Mouse (Mus musculus) thymus, postnatal 0 days (tissue): ENCODE results near the gene Pdcd6. TPM values are rescaled to one million over a fixed set of nuclear protein-coding genes. Genes with fewer than 3 reads are reported as not detected.

Experiments used
- DNase-seq: peaks from one replicate; pipeline ENCODE4 v3.0.0-alpha.2; 2015; ENCODE audit warnings: low spot score
- polyA plus RNA-seq: library from polyadenylated mRNA; unstranded; fragments of >200 nt; fragmentation: Nextera tagmentation; extraction: Ambion mirVana; gene quantifications from 2 replicates; pipeline ENCODE4 v1.2.1, GENCODE M21; 2015

The Pdcd6 gene
- polyA plus RNA-seq = 174 and 185 TPM in 2 replicates

DNA sequence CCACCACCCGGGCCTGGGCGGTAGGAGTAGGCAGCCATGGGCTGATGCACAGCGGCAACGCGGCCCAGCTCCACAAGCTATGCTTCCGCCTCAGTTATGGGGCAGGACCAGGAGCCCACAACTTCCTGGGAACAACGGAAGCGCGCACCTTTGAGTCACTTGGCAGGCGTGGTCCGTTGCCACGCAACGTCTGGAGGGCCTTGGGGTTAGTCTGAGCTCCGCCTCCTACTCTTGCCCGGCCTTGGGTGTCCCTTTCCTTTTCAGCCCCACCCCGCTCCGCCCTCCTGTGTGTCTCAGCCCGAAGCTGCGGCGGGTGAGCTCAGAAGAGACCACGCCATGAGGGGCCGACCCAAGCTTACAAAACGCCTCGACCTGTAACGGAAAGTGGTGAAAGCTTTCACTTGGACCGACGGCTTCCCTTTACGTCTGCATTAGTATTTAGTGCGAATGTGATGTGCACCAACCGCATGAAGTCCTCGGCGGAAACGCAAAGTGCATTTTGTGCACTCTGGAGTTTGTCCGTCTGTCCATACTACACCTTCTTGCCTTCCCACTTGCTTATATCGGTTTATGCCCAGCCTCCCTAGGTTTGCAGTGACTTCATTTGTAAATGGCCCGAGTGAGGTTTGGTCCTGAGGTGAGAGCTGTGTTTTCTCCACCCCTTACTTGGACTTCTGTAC is at the start of gene Pdcd6:
Gene Pdcd6 (minus strand): TSS at position 411 of the 680 bp plus-strand sequence.
- peak; percentile 93 for DNase-seq

DNA sequence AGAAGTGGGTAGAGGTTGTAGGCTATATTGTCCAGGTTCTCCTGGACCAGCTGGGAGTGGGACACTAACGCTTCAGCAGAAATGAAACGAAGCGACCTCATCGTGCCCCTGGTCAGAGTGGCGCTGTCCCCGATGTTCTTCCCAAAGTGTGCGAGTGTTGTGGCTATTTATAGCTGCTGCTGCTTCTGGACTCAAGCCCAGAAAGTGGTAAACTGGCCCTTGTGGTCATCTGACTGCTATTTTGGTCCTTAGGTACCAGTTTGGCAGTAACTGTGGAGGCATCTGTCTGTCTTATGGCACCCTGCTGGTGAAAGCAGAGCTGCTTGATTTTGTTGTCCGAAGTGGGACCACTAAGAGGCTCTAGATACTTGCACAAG is 46.5 kb upstream of the Pdcd6 start, which contains the start of gene Lrrc14b:
Gene Lrrc14b (minus strand): TSS at position 147 of the 377 bp plus-strand sequence.
- DNase-seq = no peak

DNA sequence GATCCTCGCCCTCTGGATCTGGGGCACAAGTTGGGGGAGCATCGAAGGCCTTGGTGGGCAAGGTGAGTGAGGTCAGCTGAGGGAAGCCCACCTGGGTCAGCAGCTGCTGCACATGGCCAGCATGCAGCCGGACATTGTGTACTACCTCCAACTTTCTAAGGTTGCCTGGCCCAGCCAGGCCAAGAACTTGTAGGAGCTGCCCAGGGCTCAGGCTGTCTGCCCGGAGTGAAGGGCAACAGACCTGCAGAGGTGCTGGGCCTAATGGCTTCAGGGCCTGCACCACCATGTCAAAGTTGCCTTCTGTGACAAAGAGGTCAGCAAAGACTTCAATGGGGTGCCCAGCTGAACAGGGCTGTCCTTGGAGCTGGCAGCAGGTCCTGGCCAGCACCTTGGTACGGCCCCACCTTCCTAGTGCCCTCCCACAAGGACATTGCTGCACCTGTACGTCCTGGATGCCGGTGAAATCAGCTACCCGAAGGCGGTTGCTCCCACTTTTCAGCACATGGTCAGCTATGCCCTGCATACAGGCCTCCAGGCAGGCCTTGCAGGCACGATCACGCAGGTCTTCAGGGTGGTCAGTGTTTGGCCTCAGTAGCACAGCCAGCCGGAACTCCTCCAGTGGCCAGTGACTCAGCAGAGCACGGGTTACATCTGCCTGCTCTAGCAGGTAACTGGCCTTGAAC is 45.9 kb upstream of the Pdcd6 start:
- DNase-seq = no peak

DNA sequence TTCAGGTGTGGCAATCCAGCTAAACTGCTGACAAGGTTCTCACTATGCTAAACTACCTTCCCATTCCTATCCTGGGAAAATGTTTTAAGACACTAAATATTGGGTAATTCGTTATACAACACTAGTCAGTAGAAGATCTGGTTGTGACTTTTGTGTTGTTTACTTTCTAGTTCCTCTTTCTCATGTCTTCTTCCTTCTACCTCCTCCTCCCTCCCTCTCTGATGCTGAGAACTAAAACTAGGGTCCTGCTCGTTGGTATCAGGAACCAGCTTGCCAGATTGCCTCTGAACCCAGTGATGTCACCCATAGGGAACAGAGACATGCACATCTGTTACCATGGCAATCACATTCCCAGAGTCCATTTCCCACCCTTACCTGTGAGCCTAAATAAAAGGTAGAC is 44.8 kb upstream of the Pdcd6 start:
- no peak for DNase-seq

DNA sequence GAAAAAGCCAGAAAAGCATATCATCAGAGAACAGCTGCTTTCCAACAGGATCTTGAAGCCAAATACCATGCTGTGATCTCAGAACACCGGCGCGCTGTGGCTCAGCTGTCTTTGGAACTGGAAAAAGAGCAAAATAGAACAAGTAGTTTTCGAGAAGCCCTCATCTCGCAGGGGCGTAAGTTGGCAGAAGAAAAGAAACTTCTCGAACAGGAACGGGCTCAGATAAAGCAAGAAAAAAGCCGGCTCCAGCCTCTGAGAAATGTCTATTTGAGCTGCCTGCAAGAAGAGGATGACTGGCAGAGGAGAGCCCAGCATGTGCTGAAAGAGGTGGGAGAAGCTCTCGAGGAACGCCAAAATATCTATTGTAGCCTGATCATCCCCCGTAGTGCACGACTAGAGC is 39.1 kb upstream of the Pdcd6 start:
- no peak for DNase-seq

DNA sequence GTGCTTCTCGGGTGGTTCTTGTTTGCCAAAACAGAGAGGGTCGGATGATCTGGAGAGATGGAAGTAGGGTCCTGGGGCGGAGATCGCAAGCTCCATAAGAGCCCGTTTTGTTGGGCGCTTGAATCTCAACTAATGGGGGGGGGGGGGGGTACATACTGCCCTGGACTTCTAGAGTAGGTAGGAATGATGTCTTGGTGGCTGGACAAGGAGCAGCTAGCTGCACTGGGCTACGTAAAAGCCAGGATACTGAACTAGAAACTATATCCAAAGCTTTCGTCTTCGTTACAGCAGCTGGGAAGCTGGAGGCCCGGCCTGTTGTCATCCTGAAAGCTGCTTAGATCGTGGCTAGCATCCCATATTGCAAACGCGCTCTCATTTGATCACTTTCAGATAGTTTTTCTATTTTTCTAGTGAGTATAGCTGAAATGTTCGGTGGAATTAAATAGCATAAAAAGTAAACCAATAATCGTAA is 33.1 kb upstream of the Pdcd6 start:
- no peak for DNase-seq

DNA sequence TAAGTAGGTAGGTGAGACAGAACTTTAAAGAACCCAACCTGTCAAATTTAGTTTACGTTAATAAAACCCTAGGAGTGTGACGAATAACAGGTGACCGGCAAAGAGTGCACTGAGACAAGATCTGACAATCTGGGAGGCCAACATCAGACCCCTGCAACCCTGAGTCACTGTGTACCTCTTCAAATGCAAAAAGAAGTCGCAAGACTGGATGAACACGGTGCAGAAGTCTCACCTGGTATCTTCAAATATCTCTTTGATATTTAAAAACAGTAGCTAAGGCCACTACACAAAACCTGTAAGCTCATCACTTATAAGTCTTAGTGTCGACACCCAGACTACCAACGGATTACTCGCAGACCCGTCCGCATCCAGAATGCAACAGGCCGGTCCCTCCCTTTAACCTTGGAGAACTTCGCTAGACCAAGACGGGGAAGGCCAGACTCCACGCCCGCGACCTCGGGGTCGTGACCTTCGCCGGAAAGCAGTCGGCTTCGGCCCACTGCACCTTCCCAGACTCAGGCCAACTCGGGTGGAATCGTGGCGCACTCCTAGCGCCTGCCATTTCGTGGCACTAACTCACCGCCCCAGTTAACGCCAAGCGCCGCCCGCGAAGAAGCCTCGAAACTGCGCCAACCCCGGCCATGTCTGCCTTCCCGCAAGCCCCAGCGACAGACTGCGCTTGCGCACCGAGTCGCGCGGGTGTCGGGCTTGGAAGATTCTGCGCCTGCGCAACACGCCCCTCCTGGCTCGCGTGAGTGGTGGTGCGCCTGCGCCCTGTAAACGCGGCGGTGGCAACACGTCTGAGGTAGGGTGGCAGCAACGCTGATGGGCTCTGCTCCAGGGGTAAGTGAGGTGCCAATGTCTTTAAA is 32.4 kb upstream of the Pdcd6 start, which contains the start of the genes Sdha and Ccdc127:
Gene Sdha (minus strand): TSS at position 715 of the 869 bp plus-strand sequence.
Gene Ccdc127 (plus strand): TSS at position 744 of the 869 bp plus-strand sequence.
- DNase-seq = peak; percentile 99

DNA sequence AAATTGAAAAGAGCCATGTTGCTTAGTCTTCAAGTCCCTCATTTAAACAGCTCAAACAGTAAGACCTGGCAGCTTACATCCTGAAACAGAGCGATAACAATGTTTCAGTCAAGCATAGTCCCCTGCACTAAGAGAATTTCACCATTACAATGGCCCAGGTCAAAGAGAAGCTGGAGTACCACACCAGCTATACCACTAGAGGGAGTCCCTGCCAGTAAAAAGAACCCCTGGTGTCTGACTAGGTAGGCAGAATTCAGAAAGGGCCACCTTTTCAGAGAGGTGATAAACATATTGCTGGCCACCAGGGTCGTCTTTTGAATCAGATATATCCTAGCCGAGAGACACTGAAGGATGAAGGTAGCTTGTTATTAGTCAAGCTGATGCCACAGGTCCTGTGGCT is 23.7 kb upstream of the Pdcd6 start:
- peak; percentile 78 for DNase-seq

DNA sequence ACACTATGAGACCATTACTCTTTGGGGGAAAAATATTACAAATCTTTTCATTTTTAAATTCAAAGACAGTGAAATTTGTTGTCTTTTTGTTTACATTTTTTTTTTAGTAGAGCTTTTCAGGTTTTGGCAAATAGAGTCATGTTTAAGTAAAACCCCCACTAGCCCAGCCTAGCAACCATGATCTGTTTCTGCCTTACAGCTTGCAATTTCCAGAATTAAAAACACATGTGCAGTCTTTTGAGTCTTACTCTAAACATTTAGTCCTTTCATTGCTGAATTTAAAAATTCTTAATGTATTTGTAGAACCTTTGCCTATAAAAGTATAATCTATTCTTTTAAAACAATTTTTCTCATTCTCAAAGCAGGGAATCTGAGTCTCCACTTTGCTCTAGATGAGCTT is 11.9 kb upstream of the Pdcd6 start:
- no peak for DNase-seq

DNA sequence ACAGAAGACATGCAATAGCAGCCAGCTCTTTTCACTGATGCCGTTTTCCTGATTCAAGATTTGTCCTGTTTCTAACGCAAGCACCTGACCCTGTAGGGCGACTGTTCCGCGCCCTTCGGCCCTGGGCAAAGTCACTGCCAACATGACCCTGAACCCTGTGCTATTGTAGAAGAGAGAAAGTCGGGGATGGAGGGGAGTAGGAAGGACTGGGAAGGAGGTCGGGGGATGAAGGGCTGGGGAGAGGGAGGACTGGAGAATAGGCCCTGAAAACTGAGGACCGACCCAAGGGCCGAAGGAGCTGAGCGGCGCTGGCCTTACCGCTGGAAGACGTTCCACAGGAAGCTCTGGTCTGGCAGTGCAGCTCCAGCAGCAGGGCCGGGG is 601 bp downstream of the Pdcd6 start:
- DNase-seq = no peak

DNA sequence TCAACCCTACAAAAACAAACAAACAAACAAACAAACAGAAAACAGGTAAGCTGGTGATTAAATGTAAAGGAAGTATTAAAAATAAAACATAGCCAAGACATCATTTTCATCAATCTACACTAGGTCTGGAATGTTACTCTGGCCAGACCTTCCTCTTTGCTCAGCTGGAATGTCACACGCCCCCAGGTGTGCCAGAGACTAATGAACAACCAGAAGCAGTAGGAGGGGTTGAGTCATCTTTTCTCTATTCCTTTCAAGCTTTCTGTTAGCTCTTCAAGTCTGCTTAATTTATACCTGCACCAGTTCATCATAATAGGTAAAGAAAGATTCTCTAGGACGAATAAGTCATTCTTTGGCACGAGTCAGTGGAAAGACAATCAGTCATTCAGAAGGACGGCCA is 994 bp downstream of the Pdcd6 start:
- DNase-seq = no peak

DNA sequence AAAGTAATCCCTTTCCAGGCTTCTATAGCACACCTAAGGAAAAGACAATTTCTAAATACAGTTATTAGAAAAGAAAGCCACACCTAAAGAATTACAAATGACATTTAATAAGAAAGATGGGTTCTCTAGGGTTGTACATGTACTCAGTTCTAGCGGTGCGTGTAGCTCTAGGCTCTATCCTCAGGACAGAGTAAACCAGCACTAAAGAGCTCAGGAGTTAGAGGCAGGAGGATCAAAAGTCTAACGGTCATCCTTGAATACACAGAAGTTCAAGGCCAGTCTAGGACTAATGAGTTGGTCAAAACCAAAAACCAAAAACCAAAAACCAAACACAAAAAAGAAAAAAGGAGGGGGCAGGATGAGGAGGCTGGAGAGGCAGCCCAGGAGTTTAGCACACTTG is 2.8 kb downstream of the Pdcd6 start:
- no peak for DNase-seq

DNA sequence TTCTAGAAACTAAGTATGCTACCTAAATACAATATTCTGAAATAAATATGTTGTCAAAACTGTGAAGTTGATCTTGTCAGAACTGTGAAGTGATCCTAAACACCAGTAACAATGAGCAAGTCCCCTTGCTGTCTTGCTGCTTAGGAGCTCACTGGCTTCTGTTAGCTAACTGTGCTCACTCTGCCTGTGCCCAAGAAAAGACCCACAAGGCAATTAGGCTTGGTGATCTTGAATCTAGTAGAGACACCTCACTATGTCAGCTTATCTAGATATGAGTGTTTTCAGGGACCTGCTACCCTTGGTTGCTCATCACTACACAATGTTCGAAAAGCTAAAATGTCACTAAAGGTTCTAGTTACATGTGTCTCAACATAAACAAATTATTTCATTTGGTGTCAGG is 11.6 kb downstream of the Pdcd6 start:
- no peak for DNase-seq

DNA sequence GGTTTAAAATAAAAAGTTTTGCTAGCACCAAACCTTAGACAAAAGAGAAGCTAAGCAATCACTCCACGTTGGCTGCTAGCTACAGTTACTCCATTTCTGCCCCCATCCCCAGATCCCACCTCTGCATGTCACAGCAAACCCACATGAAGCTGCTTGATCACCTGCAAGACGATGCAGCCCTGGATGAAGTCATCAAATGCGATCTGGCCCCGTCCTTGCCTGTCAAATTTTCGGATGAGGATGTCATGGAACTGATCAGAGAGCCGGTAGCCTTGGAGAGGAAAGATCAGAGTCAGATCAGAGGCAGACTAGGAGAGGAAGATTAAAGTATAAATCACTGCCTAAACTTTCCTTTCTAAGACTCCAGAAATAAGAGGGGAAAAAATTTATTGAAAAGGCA is 12.0 kb downstream of the Pdcd6 start:
- DNase-seq = no peak

DNA sequence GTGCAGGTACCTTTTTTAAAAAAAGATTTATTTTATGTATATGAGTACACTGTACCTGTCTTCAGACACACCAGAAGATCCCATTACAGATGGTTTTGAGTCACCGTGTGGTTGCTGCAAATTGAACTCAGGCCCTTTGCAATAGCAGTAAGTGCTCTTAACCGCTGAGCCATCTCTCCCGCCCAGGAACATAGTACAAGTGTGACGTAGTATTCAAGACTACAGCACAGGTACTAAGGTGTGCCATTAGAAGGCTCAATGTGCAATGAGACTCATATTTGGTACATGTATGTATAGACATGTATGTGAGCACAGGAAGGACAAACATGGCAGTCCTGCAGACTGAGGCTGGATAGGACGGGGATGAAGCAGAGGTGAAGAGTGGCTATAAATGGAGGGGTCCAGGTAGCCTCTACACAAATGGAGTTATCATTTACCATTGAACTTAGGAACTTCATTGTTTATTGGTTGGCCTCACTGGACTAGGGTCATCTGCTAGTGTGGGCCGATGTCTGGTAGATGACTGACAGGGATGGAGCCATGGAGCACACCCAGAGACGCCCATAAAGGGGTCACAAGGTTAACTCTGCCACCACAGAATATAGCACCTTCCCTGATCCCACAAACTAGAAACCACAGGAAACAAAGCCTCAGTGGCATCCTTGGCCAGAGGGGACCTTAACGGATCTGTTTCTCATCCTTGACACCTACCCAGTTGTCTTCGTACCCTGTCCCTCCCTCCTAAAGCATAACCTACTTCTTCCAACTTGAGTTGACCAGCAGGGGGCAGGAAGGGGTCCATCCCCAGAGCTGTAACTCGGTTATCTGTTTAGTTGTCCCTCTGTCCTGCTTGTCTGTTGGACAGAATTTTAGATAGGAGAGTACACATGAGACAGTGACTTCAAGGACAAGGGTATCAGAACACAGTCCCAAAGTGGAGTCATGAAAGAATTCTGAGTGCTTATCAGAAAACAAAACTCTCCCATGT is 15.0 kb downstream of the Pdcd6 start:
- no peak for DNase-seq

DNA sequence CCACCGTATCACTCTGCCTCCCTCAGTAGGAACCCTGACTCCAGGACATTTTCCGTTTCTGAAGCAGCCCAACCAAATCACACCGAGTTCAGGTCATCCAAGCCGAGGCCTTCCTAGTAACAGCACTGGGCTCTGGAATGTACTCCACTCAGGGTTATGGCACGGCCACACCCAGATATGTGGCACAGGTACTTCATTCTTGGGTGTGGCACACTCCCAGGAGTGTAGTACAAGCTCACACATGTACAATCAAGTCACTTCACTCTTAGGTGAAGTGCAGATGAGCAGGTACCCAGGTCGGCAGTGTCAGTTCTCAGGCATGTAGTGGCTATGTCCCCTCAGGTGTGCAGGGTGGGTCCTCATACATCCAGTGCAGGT is 15.8 kb downstream of the Pdcd6 start:
- no peak for DNase-seq

DNA sequence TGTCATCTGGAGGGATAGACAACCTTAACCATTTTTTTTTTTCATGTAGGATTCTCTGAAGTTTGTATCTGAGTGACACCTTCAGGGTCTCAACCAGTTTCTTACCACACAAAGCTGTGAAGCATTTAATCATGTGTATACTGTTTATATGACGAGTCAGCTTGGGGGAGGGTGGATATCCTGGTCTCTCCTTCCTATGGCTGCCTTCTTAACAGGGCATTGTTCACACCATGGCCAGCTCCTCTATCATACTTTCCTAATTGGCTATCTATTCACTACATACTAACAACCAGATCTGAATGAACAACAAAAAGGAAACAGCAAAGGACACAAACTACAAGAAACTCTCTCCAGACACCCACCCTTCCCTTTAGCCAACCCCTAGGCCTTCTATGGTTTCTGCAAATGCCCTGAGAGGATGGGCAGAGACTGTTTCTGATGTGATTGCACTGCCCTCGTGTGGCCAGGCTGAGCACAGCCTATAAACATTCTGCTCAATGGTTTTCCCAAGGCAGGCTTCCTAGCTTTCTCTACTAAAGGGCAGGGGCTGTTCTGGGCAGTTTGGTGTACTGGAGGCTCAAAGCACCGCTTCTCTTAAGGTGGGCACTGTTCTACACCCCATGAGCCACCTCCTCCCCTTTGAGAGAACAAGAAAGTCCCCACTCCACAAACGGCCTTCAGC is 16.3 kb downstream of the Pdcd6 start:
- DNase-seq = peak; percentile 44

DNA sequence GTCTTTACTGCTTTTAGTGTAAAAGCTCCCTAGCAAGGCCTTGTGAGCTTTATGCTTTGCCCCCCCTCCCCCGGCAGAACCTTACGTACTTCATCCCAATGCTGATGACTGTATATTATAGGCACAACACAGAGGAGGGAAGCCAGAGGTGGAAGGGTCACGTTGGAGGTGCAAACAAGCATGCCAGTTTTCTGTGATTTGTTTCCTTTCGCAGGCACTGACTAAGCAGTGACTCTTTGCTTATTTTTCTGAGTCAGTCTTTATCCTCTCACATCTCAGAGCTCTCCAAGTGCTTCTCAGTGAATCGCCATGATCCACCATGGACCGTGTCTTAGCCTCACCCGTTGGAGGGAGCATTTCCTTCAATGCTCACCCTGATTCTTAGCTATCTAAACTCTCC is 21.0 kb downstream of the Pdcd6 start:
- no peak for DNase-seq

DNA sequence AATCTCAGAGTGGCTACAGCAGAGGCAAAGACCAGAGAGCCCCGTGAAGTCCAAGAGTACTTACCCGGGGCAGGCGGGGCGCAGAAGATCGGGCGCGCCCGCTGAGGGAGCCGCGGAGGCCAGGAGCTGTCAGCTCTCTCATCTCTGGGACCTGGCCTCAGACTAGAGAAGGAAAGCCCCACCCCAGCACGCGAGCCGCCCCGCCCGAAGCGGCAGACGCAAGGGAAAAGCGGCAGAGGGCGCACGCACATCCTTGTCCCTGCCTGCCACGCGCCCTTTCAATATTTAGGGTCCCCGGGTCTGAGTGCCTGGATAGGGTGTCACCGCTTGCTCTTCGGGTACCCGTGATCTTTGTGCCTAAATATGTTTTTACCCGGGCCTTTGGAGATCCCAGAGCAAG is 25.2 kb downstream of the Pdcd6 start, which contains the start of gene Ahrr:
Gene Ahrr (minus strand): TSS at position 165 of the 400 bp plus-strand sequence.
- peak; percentile 59 for DNase-seq

DNA sequence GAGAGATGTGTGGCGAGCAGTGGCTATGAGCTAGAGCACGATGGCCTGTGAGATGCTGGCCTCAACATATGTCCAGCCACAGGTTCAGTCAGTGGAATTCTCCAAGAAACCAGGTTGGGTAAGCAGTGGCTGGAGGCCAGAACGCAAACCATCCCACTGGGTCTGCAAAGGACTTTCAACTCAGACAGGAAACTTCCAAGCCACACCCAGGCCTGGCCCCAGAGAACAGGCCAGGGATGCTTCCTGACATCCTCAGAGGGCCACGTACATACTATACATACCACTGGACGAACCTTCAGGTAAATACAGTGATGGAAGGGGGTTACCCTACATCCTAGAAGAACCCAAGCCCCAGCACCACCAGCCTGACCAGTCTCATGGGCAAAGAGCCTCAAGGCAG is 27.7 kb downstream of the Pdcd6 start:
- no peak for DNase-seq
